26 mouse cellular contexts compared by ENCODE assay signal in genomic region chr19:32176458-32176857, GRCm38 (mm10).
DNase-seq lines count a peak whose midpoint lies in the region; ATAC-seq and TF ChIP-seq lines count a peak whose summit lies in the region.
"Had no signal": no experiment of that assay in that cellular context is flagged by ENCODE, and none has a peak within 500 bp of the region (broad histone marks: within the 10 kb centered on the region; RNA-seq: fewer than 3 reads in every experiment).

No protein-coding gene starts in this region.

- peaks cover 32 to 54% of the 10 kb centered on the region in 2 experiments for H3K4me1 ChIP-seq in heart, embryonic 14.5 days (ENCODE audit: control insufficient read depth in 2 of 2, insufficient read depth in 2 of 2, low read length in 2 of 2)
- H3K4me1 ChIP-seq in liver, embryonic 15.5 days (replicated peaks), result peaks cover 94% of the 10 kb centered on the region
- H3K4me1 ChIP-seq: forebrain, embryonic 15.5 days; hindbrain, embryonic 12.5 days; midbrain, embryonic 15.5 days had no signal

- intact Hi-C loops in heart, postnatal 25 days (cut with DNase I), result no loop called here
- intact Hi-C loops in left cerebral cortex, postnatal 14 days (cut with DNase I), result no loop called here

- peak overlapping the region; percentile 39 to 46; a peak in 3 of 4 replicates for H3K27ac ChIP-seq in heart, embryonic 14.5 days (replicated peaks in 1 of 2; ENCODE audit: control insufficient read depth in 1 of 2, insufficient read depth in 1 of 2, low read depth in 2 of 2, low read length in 2 of 2)
- peak overlapping the region; percentile 43; the same call in 1 of the 2 replicates for H3K27ac ChIP-seq in liver, embryonic 15.5 days (replicated peaks)
- H3K27ac ChIP-seq: embryonic facial prominence, embryonic 12.5 days; forebrain, embryonic 15.5 days; hindbrain, embryonic 12.5 days; kidney, postnatal 0 days; midbrain, embryonic 15.5 days had no signal

- no peak for TF ChIP-seq POLR2A in brain, embryonic 14.5 days (IDR thresholded peaks at IDR 0.05; ENCODE audit: borderline replicate concordance, extremely low read depth, insufficient read depth, insufficient read length, poor library complexity, severe bottlenecking)

- 51% methylated on average over 9 of the region's 9 CpGs for WGBS in heart, embryonic 14.5 days
- 79% methylated on average over 9 of the region's 9 CpGs for WGBS in liver, embryonic 15.5 days (ENCODE audit: insufficient replicate concordance)

- H3K27me3 ChIP-seq in heart, embryonic 14.5 days (ENCODE audit: control insufficient read depth, insufficient read depth, low read length), result no peaks in the 10 kb centered on the region
- H3K27me3 ChIP-seq in liver, embryonic 15.5 days, result no peaks in the 10 kb centered on the region
- H3K27me3 ChIP-seq: embryonic facial prominence, embryonic 12.5 days; forebrain, embryonic 15.5 days; hindbrain, embryonic 12.5 days; midbrain, embryonic 15.5 days had no signal

- no peak for TF ChIP-seq CTCF in brain, embryonic 14.5 days (IDR thresholded peaks at IDR 0.05; ENCODE audit: borderline replicate concordance, extremely low read depth, insufficient read depth, insufficient read length)

- peak overlapping the region; percentile 9; the same call in 1 of the 2 replicates for H3K9ac ChIP-seq in heart, embryonic 14.5 days (ENCODE audit: low read length)
- no peak overlapping the region for H3K9ac ChIP-seq in liver, embryonic 15.5 days
- H3K9ac ChIP-seq: embryonic facial prominence, embryonic 12.5 days; forebrain, embryonic 15.5 days; hindbrain, embryonic 12.5 days; midbrain, embryonic 15.5 days had no signal

- no peak for DNase-seq in frontal cortex, adult 2 months (ENCODE audit: extremely low spot score in 1 of 2, low spot score in 1 of 2)
- DNase-seq in heart, postnatal 25 days (ENCODE audit: low spot score), result no peak
- no peak for DNase-seq in liver
- peak; percentile 29 for DNase-seq in brain, embryonic 14.5 days (ENCODE audit: low read depth)
- DNase-seq in left cerebral cortex, postnatal 14 days (ENCODE audit: low spot score in 2 of 2), result no peak
- DNase-seq: adrenal gland, postnatal 10 days; cerebellum, postnatal 10 days; kidney, adult 18-20 months; layer of hippocampus, postnatal 36 days; left cerebral cortex, postnatal 4 days; right cerebral cortex, postnatal 14 days; spleen, adult 18-20 months; thymus, adult 18-20 months; thymus, postnatal 4 days had no signal

- ATAC-seq in frontal cortex, adult (ENCODE audit: low TSS enrichment), result peak; percentile 59; the same call in 1 of the 2 replicates
- ATAC-seq in heart, embryonic 14.5 days (ENCODE audit: insufficient number of reproducible peaks, insufficient read depth, low FRiP score, low read depth), result no peak
- ATAC-seq in liver, embryonic 15.5 days (ENCODE audit: insufficient read depth), result no peak
- ATAC-seq: activated CD4-positive, CD25-positive, alpha-beta regulatory T cell, adult 4 months; CD4-positive, CD25-positive, alpha-beta regulatory T cell, adult 4 months; forebrain, embryonic 15.5 days; midbrain, embryonic 15.5 days had no signal

- H3K36me3 ChIP-seq in heart, embryonic 14.5 days (ENCODE audit: control insufficient read depth, insufficient read depth, low read length), result 0 out of 2 replicates have a peak, but pooled peaks cover 6% of the 10 kb centered on the region
- H3K36me3 ChIP-seq in liver, embryonic 15.5 days (replicated peaks), result peaks cover 10% of the 10 kb centered on the region; the same call in 1 of the 2 replicates
- H3K36me3 ChIP-seq: embryonic facial prominence, embryonic 12.5 days; forebrain, embryonic 15.5 days; hindbrain, embryonic 12.5 days; midbrain, embryonic 15.5 days had no signal

- no peak overlapping the region for H3K4me2 ChIP-seq in heart, embryonic 14.5 days (ENCODE audit: low read length)
- H3K4me2 ChIP-seq in liver, embryonic 15.5 days, result no peak overlapping the region
- H3K4me2 ChIP-seq: embryonic facial prominence, embryonic 12.5 days; forebrain, embryonic 15.5 days; hindbrain, embryonic 12.5 days; midbrain, embryonic 15.5 days had no signal

- H3K9me3 ChIP-seq in heart, embryonic 14.5 days (ENCODE audit: control insufficient read depth, low read length), result no peaks in the 10 kb centered on the region
- H3K9me3 ChIP-seq in liver, embryonic 15.5 days (replicated peaks), result no peaks in the 10 kb centered on the region
- H3K9me3 ChIP-seq: embryonic facial prominence, embryonic 12.5 days; forebrain, embryonic 15.5 days; hindbrain, embryonic 12.5 days; midbrain, embryonic 15.5 days had no signal

- H3K4me3 ChIP-seq in heart, embryonic 14.5 days (ENCODE audit: control insufficient read depth in 1 of 2, insufficient read depth in 1 of 2, low read depth in 1 of 2, low read length in 2 of 2), result no peak overlapping the region
- H3K4me3 ChIP-seq in liver, embryonic 15.5 days (replicated peaks), result no peak overlapping the region
- H3K4me3 ChIP-seq: embryonic facial prominence, embryonic 12.5 days; erythroblast, embryonic 14.5 days; forebrain, embryonic 15.5 days; hindbrain, embryonic 12.5 days; midbrain, embryonic 15.5 days; myocyte had no signal
